Mouse (Mus musculus) heart, adult 2 months (tissue): ENCODE measurements at regions not wholly inside any gene's neighbourhood (a gene's known extent, or its start where the extent isn't known, plus 50 kb on each side); places are given as distances from the start of the nearest gene placed in this dataset.

ENCODE experiments used
- DNase-seq, 2 experiments: peaks; one replicate each; pipeline ENCODE4 v3.0.0; 2021
- H3K27ac ChIP-seq: fragments of 200-600 bp; 2 replicates; pipeline ENCODE4 v1.8.1; 2022
- H3K27me3 ChIP-seq: fragments of 200-500 bp; 2 replicates; pipeline ENCODE4 v1.6.1; 2012; ENCODE audit warnings: mild to moderate bottlenecking, low read length, inconsistent platforms, mixed read lengths; ENCODE audit not compliant: control insufficient read depth, insufficient read depth
- H3K36me3 ChIP-seq: fragments of 200-500 bp; 2 replicates; pipeline ENCODE4 v1.6.1; 2012; ENCODE audit warnings: low read length, inconsistent platforms; ENCODE audit not compliant: control insufficient read depth, insufficient read depth
- H3K4me1 ChIP-seq: fragments of 200-500 bp; 2 replicates; pipeline ENCODE4 v1.6.1; 2011; ENCODE audit warnings: low read length; ENCODE audit not compliant: control insufficient read depth, insufficient read depth
- H3K4me3 ChIP-seq: fragments of 200-600 bp; 2 replicates; pipeline ENCODE4 v1.8.1; 2022
- H3K79me2 ChIP-seq: fragments of 200-500 bp; replicated peaks from 2 replicates; pipeline ENCODE4 v1.6.1; 2012; ENCODE audit warnings: mild to moderate bottlenecking, inconsistent platforms, low read length, moderate library complexity, mixed read lengths; ENCODE audit not compliant: control insufficient read depth, insufficient read depth
- H3K9ac ChIP-seq: fragments of 200-500 bp; 2 replicates; pipeline ENCODE4 v1.6.1; 2012; ENCODE audit warnings: low read depth, mild to moderate bottlenecking, control low read depth, inconsistent platforms, low read length, mixed read lengths
- CTCF ChIP-seq: fragments of 200-600 bp; IDR thresholded peaks from 2 replicates; pipeline ENCODE4 v1.8.1; 2022; ENCODE audit warnings: antibody characterized with exemption, mild to moderate bottlenecking, moderate library complexity
- EP300 ChIP-seq: fragments of 200-500 bp; IDR thresholded peaks from 2 replicates; pipeline ENCODE4 v1.6.1; 2011; ENCODE audit warnings: low read depth, low read length, control low read depth; ENCODE audit not compliant: insufficient read depth
- POLR2A ChIP-seq: fragments of 200-500 bp; IDR thresholded peaks from 2 replicates; pipeline ENCODE4 v1.6.1; 2011; ENCODE audit warnings: mild to moderate bottlenecking, low read depth, low read length, control low read depth; ENCODE audit not compliant: insufficient read depth
- WGBS: fragments of 180-500 bp; shearing (Covaris S2); methylation state at CpG from one replicate; pipeline ENCODE4 v1.1.7; 2018; 5-methylcytosine and 5-hydroxymethylcytosine counted together
- intact Hi-C: fragments of 180-260 bp; cut with DNase I; formaldehyde crosslinking; loops from one replicate; pipeline ENCODE4 v1.15.1; 2025

GRCm38 (mm10) chr19:36222198-36222597 lies 102.3 kb upstream of the Ankrd1 start:
- WGBS = 85% methylated on average over 3 of the region's 3 CpGs
- no peak for TF ChIP-seq CTCF
- no peak for TF ChIP-seq EP300
- TF ChIP-seq POLR2A = no peak
- DNase-seq = no peak
- H3K4me3 ChIP-seq = no peak overlapping the region
- no peaks in the 10 kb centered on the region; the same call in 1 of the 2 replicates for H3K27me3 ChIP-seq
- peaks cover 2% of the 10 kb centered on the region; the same call in 1 of the 2 replicates for H3K36me3 ChIP-seq
- intact Hi-C loops = no loop called here
- peaks cover 5% of the 10 kb centered on the region; the same call in 1 of the 2 replicates for H3K4me1 ChIP-seq
- no peak overlapping the region for H3K9ac ChIP-seq
- H3K79me2 ChIP-seq = no peaks in the 10 kb centered on the region
- no peak overlapping the region for H3K27ac ChIP-seq

DNA sequence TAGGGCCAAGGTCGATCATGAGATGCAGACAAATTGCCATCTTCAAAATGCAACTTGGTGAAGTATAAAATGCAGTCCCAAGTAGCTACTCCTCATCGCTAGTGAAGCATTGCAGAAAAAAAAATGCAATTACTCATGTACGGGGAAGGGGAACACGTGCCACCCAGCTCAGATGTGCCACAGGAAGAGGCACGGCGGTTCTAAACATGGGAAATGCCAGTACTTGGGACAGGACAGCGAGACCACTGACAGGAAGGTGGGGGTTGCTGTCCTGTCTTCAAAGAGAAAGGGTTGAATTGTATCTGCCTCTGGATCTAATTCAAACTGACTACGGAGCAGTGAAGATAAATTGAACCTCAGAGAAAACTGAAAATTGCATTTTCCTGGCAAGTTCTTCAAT lies 104.6 kb upstream of the Ankrd1 start:
- intact Hi-C loops = no loop called here
- 44% methylated on average over 8 of the region's 8 CpGs for WGBS
- Histone ChIP-seq H3K4me3 (no peak overlapping the region), H3K9ac (no peak overlapping the region), H3K36me3 (peaks cover 4% of the 10 kb centered on the region), H3K4me1 (peaks cover 5% of the 10 kb centered on the region), H3K27me3 (no peaks in the 10 kb centered on the region; the same call in 1 of the 2 replicates), H3K79me2 (no peaks in the 10 kb centered on the region), H3K27ac (no peak overlapping the region)
- no peak for TF ChIP-seq CTCF
- TF ChIP-seq EP300 = no peak
- no peak for TF ChIP-seq POLR2A
- DNase-seq = no peak

DNA sequence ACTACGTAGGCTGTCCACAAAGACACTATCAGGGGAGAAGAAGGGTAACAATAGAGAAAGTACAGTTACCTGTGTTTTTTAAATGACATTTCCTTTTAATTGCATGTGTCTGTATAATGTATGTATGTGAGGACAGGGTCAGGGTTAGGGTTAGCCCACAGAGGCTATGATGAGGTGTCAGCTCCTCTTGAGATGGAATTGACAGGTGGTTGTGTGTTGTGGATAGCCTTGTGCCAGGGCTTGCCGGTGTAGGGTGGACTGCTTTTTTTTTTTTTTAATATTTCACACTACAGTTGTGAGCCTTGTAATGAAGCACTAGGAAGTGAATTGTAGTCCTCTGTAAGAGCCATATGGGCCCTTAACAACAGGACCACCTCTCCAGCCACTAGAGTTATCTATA lies 105.7 kb upstream of the Ankrd1 start:
- H3K4me3 ChIP-seq = no peak overlapping the region
- peak overlapping the region; percentile 40 for H3K27ac ChIP-seq
- TF ChIP-seq CTCF (no peak), POLR2A (no peak), EP300 (no peak)
- peaks cover 5% of the 10 kb centered on the region for H3K4me1 ChIP-seq
- H3K36me3 ChIP-seq = peaks cover 4% of the 10 kb centered on the region
- intact Hi-C loops = no loop called here
- H3K79me2 ChIP-seq = no peaks in the 10 kb centered on the region
- H3K27me3 ChIP-seq = no peaks in the 10 kb centered on the region; the same call in 1 of the 2 replicates
- WGBS = 90% methylated on average over 2 of the region's 2 CpGs
- H3K9ac ChIP-seq = no peak overlapping the region
- DNase-seq = no peak

DNA sequence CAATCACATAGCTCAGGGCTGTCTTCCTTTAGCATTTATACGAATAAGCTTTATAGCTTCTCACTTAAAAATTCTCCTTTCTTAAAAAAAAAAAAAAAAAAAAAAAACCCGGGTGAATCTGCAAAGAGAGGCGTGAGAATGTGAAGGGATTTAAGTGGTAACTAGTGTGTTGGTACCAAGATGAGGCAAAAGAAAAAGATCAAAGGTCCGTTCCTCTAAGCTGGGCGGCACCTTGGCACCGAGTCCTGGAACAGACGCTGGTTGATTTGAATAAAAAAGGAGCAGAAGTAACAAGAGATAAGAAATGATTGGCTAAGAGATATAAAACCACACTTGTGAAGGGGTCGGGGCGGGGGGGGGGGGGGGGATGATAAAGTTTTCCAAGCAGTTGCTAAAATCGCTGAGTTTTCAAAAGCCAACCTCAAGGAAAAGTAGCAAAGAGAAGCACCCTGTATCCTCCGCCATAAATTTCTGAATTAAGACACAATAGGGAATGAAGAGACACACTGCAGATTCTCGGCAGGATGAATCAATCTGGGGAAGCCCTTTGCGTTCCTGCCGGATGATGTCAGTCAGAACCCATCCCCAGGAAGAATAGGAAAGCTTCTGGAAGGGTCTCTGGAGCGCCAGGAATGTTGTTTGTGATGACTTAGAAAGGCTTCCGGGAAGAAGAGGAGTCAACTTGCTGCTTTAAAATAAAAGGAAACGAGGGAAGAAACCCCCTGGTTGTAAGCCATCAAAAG lies 107.7 kb upstream of the Ankrd1 start:
- Histone ChIP-seq H3K27me3 (no peaks in the 10 kb centered on the region; the same call in 1 of the 2 replicates), H3K4me1 (peaks cover 5% of the 10 kb centered on the region), H3K4me3 (no peak overlapping the region), H3K9ac (no peak overlapping the region), H3K27ac (no peak overlapping the region), H3K36me3 (peaks cover 4% of the 10 kb centered on the region), H3K79me2 (no peaks in the 10 kb centered on the region)
- 32% methylated on average over 17 of the region's 17 CpGs for WGBS
- no peak for DNase-seq
- intact Hi-C loops = loop anchor here (2.0 kb wide), 1 partner anchor 31 kb away; no protein-coding TSS in a partner anchor
- TF ChIP-seq EP300 (no peak), POLR2A (no peak), CTCF (no peak)

DNA sequence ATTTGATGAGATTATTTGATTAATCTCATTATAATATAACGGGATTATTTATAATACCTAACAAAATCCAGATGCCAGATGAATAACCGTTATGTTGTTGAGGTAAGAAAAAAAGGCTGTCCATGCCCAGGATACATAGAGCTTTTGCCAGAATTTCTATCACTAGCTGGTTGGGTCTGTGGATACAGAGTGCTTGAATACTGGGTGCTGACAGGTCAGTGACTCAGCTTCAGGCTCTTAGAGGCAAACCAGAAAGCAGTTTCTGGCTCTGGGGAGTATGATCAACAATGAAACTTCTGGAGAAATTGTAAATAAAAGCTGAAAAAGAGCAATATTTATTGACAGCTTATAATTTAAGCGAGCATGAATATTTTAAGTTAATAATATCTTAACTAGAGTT lies 109.4 kb upstream of the Ankrd1 start:
- Histone ChIP-seq H3K27me3 (no peaks in the 10 kb centered on the region), H3K4me1 (peaks cover 5% of the 10 kb centered on the region), H3K9ac (no peak overlapping the region), H3K36me3 (peaks cover 4% of the 10 kb centered on the region), H3K27ac (peak overlapping the region; percentile 81), H3K79me2 (no peaks in the 10 kb centered on the region), H3K4me3 (no peak overlapping the region)
- peak in 1 of 2 experiments; percentile 39 for DNase-seq
- WGBS = 50% methylated on average over 3 of the region's 3 CpGs
- intact Hi-C loops = loop anchor here (2.0 kb wide), 1 partner anchor 29 kb away; no protein-coding TSS in a partner anchor
- TF ChIP-seq POLR2A (no peak), CTCF (no peak), EP300 (no peak)

- 81% methylated on average over 1 of the region's 1 CpGs for WGBS
- no peak for TF ChIP-seq POLR2A
- DNase-seq = peak in 1 of 2 experiments; percentile 31
- intact Hi-C loops = loop anchor here (2.0 kb wide), 1 partner anchor 29 kb away; no protein-coding TSS in a partner anchor
- Histone ChIP-seq H3K79me2 (no peaks in the 10 kb centered on the region), H3K4me1 (peaks cover 4% of the 10 kb centered on the region), H3K9ac (no peak overlapping the region), H3K4me3 (no peak overlapping the region), H3K27me3 (no peaks in the 10 kb centered on the region), H3K36me3 (peaks cover 4% of the 10 kb centered on the region), H3K27ac (peak overlapping the region; percentile 81)
These were observed 110.0 kb upstream of the Ankrd1 start for GRCm38 (mm10) chr19:36229941-36230340.
